Mouse (Mus musculus) hindbrain, embryonic 15.5 days (tissue): ENCODE data around the gene Prss48. TPM values are rescaled to one million over a fixed set of nuclear protein-coding genes. Genes with fewer than 3 reads are reported as not detected.

Experiments
- ATAC-seq: fragments of 200-750 bp; cut with Nextera tagmentation; 2 replicates; pipeline ENCODE4 v1.8.0; 2017; ENCODE audit warnings: low read depth, moderate number of reproducible peaks, moderate TSS enrichment; ENCODE audit not compliant: low FRiP score
- H3K27ac ChIP-seq: fragments of 300-500 bp; sonication (generic); replicated peaks from 2 replicates; pipeline ENCODE4 v1.5.1; 2015; ENCODE audit warnings: mild to moderate bottlenecking, inconsistent platforms
- H3K27me3 ChIP-seq: fragments of 300-500 bp; sonication (generic); 2 replicates; pipeline ENCODE4 v1.6.1; 2015; ENCODE audit warnings: control low read depth, inconsistent platforms
- H3K36me3 ChIP-seq: fragments of 300-500 bp; sonication (generic); 2 replicates; pipeline ENCODE4 v1.6.1; 2015; ENCODE audit warnings: control low read depth, inconsistent platforms
- H3K4me1 ChIP-seq: fragments of 300-500 bp; sonication (generic); replicated peaks from 2 replicates; pipeline ENCODE4 v1.6.1; 2015; ENCODE audit warnings: control low read depth, inconsistent platforms
- H3K4me2 ChIP-seq: fragments of 300-500 bp; sonication (generic); 2 replicates; pipeline ENCODE4 v1.6.1; 2015; ENCODE audit warnings: moderate library complexity, mild to moderate bottlenecking, inconsistent platforms
- H3K4me3 ChIP-seq: fragments of 300-500 bp; sonication (generic); 2 replicates; pipeline ENCODE4 v1.5.1; 2015; ENCODE audit warnings: mild to moderate bottlenecking, inconsistent platforms
- H3K9ac ChIP-seq: fragments of 300-500 bp; sonication (generic); 2 replicates; pipeline ENCODE4 v1.6.1; 2015; ENCODE audit warnings: inconsistent platforms
- H3K9me3 ChIP-seq: fragments of 300-500 bp; sonication (generic); 2 replicates; pipeline ENCODE4 v1.6.1; 2016; ENCODE audit warnings: control low read depth, inconsistent platforms
- WGBS: fragments of 180-500 bp; shearing (Covaris S2); methylation state at CpG from one replicate; pipeline ENCODE4 v1.1.7; 2015; 5-methylcytosine and 5-hydroxymethylcytosine counted together
- polyA plus RNA-seq: library from polyadenylated mRNA; unstranded; fragments of >200 nt; fragmentation: Nextera tagmentation; extraction: Ambion mirVana; gene quantifications from 2 replicates; pipeline ENCODE4 v1.2.1, GENCODE M21; 2015

Prss48 gene
- polyA plus RNA-seq, 1 experiment from 2014 or later: not detected

GRCm38 (mm10) chr3:85969040-85969439 lies 33.3 kb downstream of the Prss48 start:
- no peak overlapping the region for H3K27ac ChIP-seq
- H3K4me3 ChIP-seq: no peak overlapping the region
- no peak for ATAC-seq
- peaks cover 19% of the 10 kb centered on the region for H3K4me1 ChIP-seq
- no peak overlapping the region for H3K4me2 ChIP-seq
- H3K9ac ChIP-seq: no peak overlapping the region
- no peaks in the 10 kb centered on the region for H3K9me3 ChIP-seq
- 89% methylated on average over 8 of the region's 8 CpGs for WGBS
- no peaks in the 10 kb centered on the region for H3K27me3 ChIP-seq
- no peaks in the 10 kb centered on the region for H3K36me3 ChIP-seq

- Histone ChIP-seq H3K4me2 (no peak overlapping the region), H3K9me3 (0 out of 2 replicates have a peak, but pooled peaks cover 3% of the 10 kb centered on the region), H3K4me1 (peaks cover 4% of the 10 kb centered on the region), H3K4me3 (no peak overlapping the region), H3K27ac (no peak overlapping the region), H3K27me3 (no peaks in the 10 kb centered on the region), H3K36me3 (no peaks in the 10 kb centered on the region), H3K9ac (no peak overlapping the region)
- ATAC-seq: no peak
- WGBS: 91% methylated on average over 4 of the region's 4 CpGs
These were observed 36.8 kb downstream of the Prss48 start for GRCm38 (mm10) chr3:85965479-85965878.

DNA sequence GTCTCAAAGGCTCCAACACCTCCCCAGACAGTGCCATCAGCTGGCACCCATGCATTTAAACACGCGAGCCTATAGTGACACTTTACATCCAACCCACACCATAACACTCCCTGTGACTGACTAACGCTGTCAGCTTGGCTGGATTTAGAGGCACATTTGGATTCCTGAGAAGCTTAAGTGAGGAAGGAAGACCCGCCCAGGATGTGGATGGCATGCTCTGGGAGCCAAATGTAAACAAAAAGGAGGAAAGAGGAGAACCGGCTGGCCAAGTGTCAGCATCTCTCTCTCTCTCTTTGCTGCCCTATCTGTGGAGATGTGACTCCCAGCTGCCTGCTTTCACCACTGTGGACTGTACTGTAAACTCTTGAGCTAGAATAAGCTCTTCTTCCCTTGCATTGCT lies 41.2 kb downstream of the Prss48 start:
- WGBS: 62% methylated on average over 5 of the region's 5 CpGs
- no peak for ATAC-seq
- no peak overlapping the region for H3K4me3 ChIP-seq
- no peaks in the 10 kb centered on the region for H3K27me3 ChIP-seq
- H3K9ac ChIP-seq: no peak overlapping the region
- no peak overlapping the region for H3K4me2 ChIP-seq
- H3K4me1 ChIP-seq: no peaks in the 10 kb centered on the region
- 0 out of 2 replicates have a peak, but pooled peaks cover 3% of the 10 kb centered on the region for H3K9me3 ChIP-seq
- no peaks in the 10 kb centered on the region for H3K36me3 ChIP-seq
- no peak overlapping the region for H3K27ac ChIP-seq

GRCm38 (mm10) chr3:85959669-85960068 lies 42.6 kb downstream of the Prss48 start:
- WGBS: 96% methylated on average over 1 of the region's 1 CpGs
- H3K4me2 ChIP-seq: no peak overlapping the region
- no peak for ATAC-seq
- no peak overlapping the region for H3K9ac ChIP-seq
- no peak overlapping the region for H3K27ac ChIP-seq
- H3K36me3 ChIP-seq: no peaks in the 10 kb centered on the region
- no peaks in the 10 kb centered on the region for H3K27me3 ChIP-seq
- no peak overlapping the region for H3K4me3 ChIP-seq
- H3K4me1 ChIP-seq: no peaks in the 10 kb centered on the region
- H3K9me3 ChIP-seq: 0 out of 2 replicates have a peak, but pooled peaks cover 3% of the 10 kb centered on the region

- Histone ChIP-seq H3K9ac (no peak overlapping the region), H3K27me3 (no peaks in the 10 kb centered on the region), H3K27ac (no peak overlapping the region), H3K4me2 (no peak overlapping the region), H3K9me3 (no peaks in the 10 kb centered on the region), H3K4me1 (no peaks in the 10 kb centered on the region), H3K4me3 (no peak overlapping the region), H3K36me3 (no peaks in the 10 kb centered on the region)
- WGBS: 87% methylated on average over 5 of the region's 5 CpGs
- no peak for ATAC-seq
These were observed 46.6 kb downstream of the Prss48 start for GRCm38 (mm10) chr3:85955704-85956103.

DNA sequence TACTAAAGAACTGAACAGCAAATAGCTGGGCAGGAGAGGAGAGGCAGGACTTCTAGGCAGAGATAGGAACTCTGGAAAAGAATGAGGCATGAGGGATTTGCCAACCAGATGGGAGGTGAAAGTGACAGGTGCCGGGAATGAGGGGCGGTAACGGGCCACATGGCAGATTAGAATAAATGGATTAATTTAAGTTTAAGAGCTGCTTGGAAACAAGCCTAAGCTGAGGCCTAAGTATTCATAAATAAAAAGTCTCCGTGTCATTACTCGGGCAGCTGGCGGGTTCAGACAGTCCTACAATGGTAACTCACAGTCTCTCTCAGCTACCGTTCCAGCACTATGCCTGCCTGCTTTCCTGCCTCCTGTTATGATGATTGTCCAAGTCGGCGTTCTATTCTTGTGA lies 47.0 kb downstream of the Prss48 start:
- no peak overlapping the region for H3K9ac ChIP-seq
- H3K27me3 ChIP-seq: no peaks in the 10 kb centered on the region
- H3K4me3 ChIP-seq: no peak overlapping the region
- no peak overlapping the region for H3K27ac ChIP-seq
- no peak for ATAC-seq
- 75% methylated on average over 9 of the region's 9 CpGs for WGBS
- H3K4me1 ChIP-seq: no peaks in the 10 kb centered on the region
- H3K4me2 ChIP-seq: no peak overlapping the region
- H3K36me3 ChIP-seq: no peaks in the 10 kb centered on the region
- H3K9me3 ChIP-seq: no peaks in the 10 kb centered on the region

DNA sequence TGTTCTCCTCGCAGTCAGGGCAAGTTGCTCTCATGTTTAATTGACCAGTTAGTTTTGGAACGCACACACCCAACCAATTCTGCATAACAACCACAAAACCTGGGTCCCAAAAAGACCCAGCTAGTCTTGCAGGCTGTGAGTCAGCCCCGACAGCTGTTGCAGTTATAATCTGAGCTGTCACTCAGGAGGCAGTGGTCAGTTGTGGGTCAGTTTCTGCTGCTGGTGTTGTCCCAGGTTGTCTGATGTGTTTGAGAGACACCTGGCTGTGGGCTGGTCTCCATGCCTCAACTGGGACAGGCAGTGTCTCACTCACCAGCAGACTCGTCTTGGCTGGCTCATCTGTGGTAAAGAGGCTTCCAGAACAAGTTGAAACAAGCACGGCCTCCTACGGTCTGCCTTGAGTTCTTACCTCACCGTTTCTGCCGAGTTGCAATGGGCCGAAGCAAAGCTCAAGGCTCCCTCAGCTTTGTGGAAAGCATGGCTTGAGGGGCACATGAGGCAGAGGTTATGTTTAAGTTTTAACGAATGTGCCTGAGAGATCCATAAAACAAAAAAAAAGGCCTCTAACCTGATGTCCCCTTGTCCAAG lies 49.5 kb downstream of the Prss48 start:
- Histone ChIP-seq H3K9ac (no peak overlapping the region), H3K4me1 (no peaks in the 10 kb centered on the region), H3K27me3 (no peaks in the 10 kb centered on the region), H3K36me3 (no peaks in the 10 kb centered on the region), H3K4me3 (no peak overlapping the region), H3K9me3 (peaks cover 5% of the 10 kb centered on the region; the same call in 1 of the 2 replicates), H3K27ac (no peak overlapping the region), H3K4me2 (no peak overlapping the region)
- 91% methylated on average over 10 of the region's 10 CpGs for WGBS
- ATAC-seq: no peak

DNA sequence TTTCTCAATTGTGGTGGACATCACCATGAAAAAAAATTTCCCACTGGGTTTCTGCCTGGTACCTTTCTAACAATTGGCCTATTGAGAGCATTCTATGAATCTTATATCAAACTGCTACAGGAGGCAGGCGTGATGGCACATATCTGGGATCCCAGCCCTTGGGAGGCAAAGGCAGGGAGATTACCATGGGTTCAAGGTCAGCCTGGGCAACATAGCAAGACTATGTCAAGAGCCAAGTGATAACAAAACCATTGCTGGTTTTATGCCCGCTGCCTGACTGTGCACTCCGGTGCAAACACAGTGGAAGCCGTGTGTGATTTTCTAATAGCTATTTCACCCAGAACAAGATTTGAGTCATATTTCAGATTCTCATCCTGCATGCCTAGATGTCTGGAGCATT lies 51.4 kb downstream of the Prss48 start:
- Histone ChIP-seq H3K27me3 (no peaks in the 10 kb centered on the region), H3K4me1 (no peaks in the 10 kb centered on the region), H3K4me2 (no peak overlapping the region), H3K9ac (no peak overlapping the region), H3K27ac (no peak overlapping the region), H3K36me3 (no peaks in the 10 kb centered on the region), H3K4me3 (no peak overlapping the region), H3K9me3 (peaks cover 5% of the 10 kb centered on the region; the same call in 1 of the 2 replicates)
- WGBS: 80% methylated on average over 4 of the region's 4 CpGs
- no peak for ATAC-seq

Other genes starting within 250 kb of the Prss48 start
- 0.26 and 0.60 TPM in 2 replicates for gene Fam160a1, start 185.2 kb downstream of the Prss48 start, polyA plus RNA-seq
- 0.21 and 0.24 TPM in 2 replicates for gene Glt28d2, start 115.0 kb downstream of the Prss48 start, polyA plus RNA-seq
- 0.80 and 0.87 TPM in 2 replicates for gene Gm37240, start 115.0 kb downstream of the Prss48 start, polyA plus RNA-seq
- gene Sh3d19, start 31.4 kb downstream of the Prss48 start, polyA plus RNA-seq: 18.1 and 19.2 TPM in 2 replicates
- 515 and 586 TPM in 2 replicates for gene Rps3a1, start 140.2 kb upstream of the Prss48 start, polyA plus RNA-seq
- gene Lrba, start 222.2 kb upstream of the Prss48 start, polyA plus RNA-seq: 5.6 and 5.7 TPM in 2 replicates